In genomic region chr11:5091706-5092105, GRCm38 (mm10) we compare ENCODE assay signal across 12 mouse cellular contexts. TPM values are rescaled to one million over a fixed set of nuclear protein-coding genes. Genes with fewer than 3 reads are reported as not detected.
A peak's percentile ranks its signal among the peaks of the same experiment; 100 is the strongest.
DNase-seq lines count a peak whose midpoint lies in the region; ATAC-seq and TF ChIP-seq lines count a peak whose summit lies in the region.
"Had no signal": no experiment of that assay in that cellular context is flagged by ENCODE, and none has a peak within 500 bp of the region (broad histone marks: within the 10 kb centered on the region; RNA-seq: fewer than 3 reads in every experiment).

No protein-coding gene starts in this region.

- no peaks in the 10 kb centered on the region for H3K9me3 ChIP-seq in kidney, embryonic 16.5 days (ENCODE audit: low read length)
- H3K9me3 ChIP-seq in intestine, postnatal 0 days (ENCODE audit: control insufficient read depth), result no peaks in the 10 kb centered on the region
- H3K9me3 ChIP-seq: megakaryocyte, embryonic 14.5 days had no signal

- no peak overlapping the region for H3K27ac ChIP-seq in kidney, embryonic 16.5 days (ENCODE audit: low read length)
- no peak overlapping the region for H3K27ac ChIP-seq in intestine, postnatal 0 days (ENCODE audit: low read depth, low read length)
- H3K27ac ChIP-seq: hindbrain, embryonic 14.5 days had no signal

- 41% methylated on average over 2 of the region's 2 CpGs for WGBS in kidney, embryonic 16.5 days
- 25% methylated on average over 2 of the region's 2 CpGs for WGBS in intestine, postnatal 0 days

- no peaks in the 10 kb centered on the region for H3K27me3 ChIP-seq in kidney, embryonic 16.5 days (ENCODE audit: insufficient read depth, low read length)
- no peaks in the 10 kb centered on the region for H3K27me3 ChIP-seq in intestine, postnatal 0 days (replicated peaks; ENCODE audit: control insufficient read depth, insufficient read depth, low read length)
- H3K27me3 ChIP-seq: megakaryocyte, embryonic 14.5 days had no signal

- peaks cover 40% of the 10 kb centered on the region for H3K36me3 ChIP-seq in kidney, embryonic 16.5 days (ENCODE audit: insufficient read depth, low read length)
- H3K36me3 ChIP-seq in intestine, postnatal 0 days (ENCODE audit: control insufficient read depth, insufficient read depth), result peaks cover 51% of the 10 kb centered on the region

- no peak overlapping the region for H3K4me2 ChIP-seq in kidney, embryonic 16.5 days (replicated peaks; ENCODE audit: low read depth, low read length)
- no peak overlapping the region for H3K4me2 ChIP-seq in intestine, postnatal 0 days (replicated peaks; ENCODE audit: low read depth)
- H3K4me2 ChIP-seq: hindbrain, embryonic 14.5 days had no signal

- ATAC-seq in kidney, embryonic 16.5 days (ENCODE audit: low FRiP score, low TSS enrichment), result peak; percentile 61; the same call in 1 of the 2 replicates
- ATAC-seq in intestine, postnatal 0 days, result no peak

- DNase-seq in kidney, adult 9 months, result no peak
- DNase-seq in B cell, adult 2 months, result peak; percentile 34 to 41
- peak; percentile 65 for DNase-seq in MN1 (ENCODE audit: low spot score)
- no peak for DNase-seq in frontal cortex, postnatal 10 days (ENCODE audit: low spot score in 2 of 2)
- DNase-seq in cerebellum, adult 18-20 months, result no peak
- no peak for DNase-seq in cerebellum, adult 11-12 months
- DNase-seq: gastrocnemius, postnatal 25 days had no signal

- H3K4me1 ChIP-seq in kidney, embryonic 16.5 days (ENCODE audit: insufficient read depth, low read length), result peaks cover 19% of the 10 kb centered on the region
- no peaks in the 10 kb centered on the region for H3K4me1 ChIP-seq in intestine, postnatal 0 days (replicated peaks; ENCODE audit: control insufficient read depth, insufficient read depth, low read length)

- no peak overlapping the region for H3K4me3 ChIP-seq in kidney, embryonic 16.5 days (ENCODE audit: low read length)
- H3K4me3 ChIP-seq in intestine, postnatal 0 days (ENCODE audit: low read depth, low read length), result no peak overlapping the region
- H3K4me3 ChIP-seq: erythroblast, embryonic 14.5 days; megakaryocyte, embryonic 14.5 days had no signal

- H3K9ac ChIP-seq in kidney, embryonic 16.5 days (replicated peaks; ENCODE audit: low read length), result no peak overlapping the region
- no peak overlapping the region for H3K9ac ChIP-seq in intestine, postnatal 0 days (ENCODE audit: low read depth, low read length)
- H3K9ac ChIP-seq: hindbrain, embryonic 14.5 days had no signal

- TF ChIP-seq CTCF in intestine, postnatal 0 days (IDR thresholded peaks at IDR 0.05; ENCODE audit: low read depth), result peak; percentile 65

RNA-seq across cellular contexts. Expression of gene Rhbdd3, which starts 7.0 kb away (rescaled TPM):
- polyA plus RNA-seq in kidney, embryonic 16.5 days (2015; fragmentation: Nextera tagmentation; extraction: Ambion mirVana), result 35.1 and 39.0 TPM in 2 replicates
- polyA plus RNA-seq in intestine, postnatal 0 days (2015; fragmentation: Nextera tagmentation; extraction: Ambion mirVana), result 17.1 and 17.5 TPM in 2 replicates

RNA-seq across cellular contexts. Expression of gene Ewsr1, which starts 7.4 kb away (rescaled TPM):
- polyA plus RNA-seq in kidney, embryonic 16.5 days (2015; fragmentation: Nextera tagmentation; extraction: Ambion mirVana), result 859 and 884 TPM in 2 replicates
- polyA plus RNA-seq in intestine, postnatal 0 days (2015; fragmentation: Nextera tagmentation; extraction: Ambion mirVana), result 185 and 196 TPM in 2 replicates

RNA-seq across cellular contexts. Expression of gene Gas2l1, which starts 26.6 kb away (rescaled TPM):
- polyA plus RNA-seq in kidney, embryonic 16.5 days (2015; fragmentation: Nextera tagmentation; extraction: Ambion mirVana), result 28.4 and 28.7 TPM in 2 replicates
- polyA plus RNA-seq in intestine, postnatal 0 days (2015; fragmentation: Nextera tagmentation; extraction: Ambion mirVana), result 18.9 and 22.8 TPM in 2 replicates

RNA-seq across cellular contexts. Expression of gene Rasl10a, which starts 33.8 kb away (rescaled TPM):
- polyA plus RNA-seq in kidney, embryonic 16.5 days (2015; fragmentation: Nextera tagmentation; extraction: Ambion mirVana), result 2.9 and 3.0 TPM in 2 replicates
- 0.93 and 1.2 TPM in 2 replicates for polyA plus RNA-seq in intestine, postnatal 0 days (2015; fragmentation: Nextera tagmentation; extraction: Ambion mirVana)
- polyA plus RNA-seq: erythroblast, embryonic 14.5 days had no signal

Comparison
In these comparisons a context has a peak if more than half of its experiments do, and no peak if none do; other contexts are left out.
1. DNase-seq: peak in B cell, adult 2 months (2 of 2) and MN1 (single experiment); none in kidney, adult 9 months (single experiment), frontal cortex, postnatal 10 days (0 of 2), cerebellum, adult 18-20 months (0 of 2) and cerebellum, adult 11-12 months (single experiment).